Comparison of ENCODE assay signal across 20 mouse cellular contexts in the genomic region with DNA sequence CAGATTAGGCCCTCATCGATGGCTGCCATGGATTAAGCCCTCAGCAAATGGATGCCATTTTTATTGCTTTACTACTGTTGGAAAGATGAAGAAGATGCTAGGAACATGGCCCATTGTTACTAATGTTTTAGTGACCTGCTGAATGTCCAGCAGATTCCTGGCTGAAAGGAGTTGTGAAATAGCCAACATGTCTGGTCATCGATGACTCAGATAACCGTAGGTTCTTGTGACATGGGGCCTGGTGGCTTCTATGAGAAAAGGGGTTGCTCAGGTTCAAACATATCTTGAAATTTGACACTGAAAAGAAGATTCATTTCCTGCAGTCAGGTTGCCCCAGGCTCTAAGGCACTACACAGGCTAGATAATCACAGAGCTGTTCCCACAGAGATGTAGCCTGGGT. TPM values are rescaled to one million over a fixed set of nuclear protein-coding genes. Genes with fewer than 3 reads are reported as not detected.
"Had no signal": no experiment of that assay in that cellular context is flagged by ENCODE, and none has a peak within 500 bp of the region (broad histone marks: within the 10 kb centered on the region; RNA-seq: fewer than 3 reads in every experiment).

No protein-coding gene starts in this region.

- H3K27ac ChIP-seq: kidney, postnatal 0 days; liver, embryonic 14.5 days; midbrain, embryonic 10.5 days; neural tube, embryonic 15.5 days; stomach, embryonic 15.5 days had no signal

- H3K4me3 ChIP-seq: midbrain, embryonic 10.5 days; myocyte; neural tube, embryonic 15.5 days; stomach, embryonic 15.5 days had no signal

- H3K9me3 ChIP-seq: midbrain, embryonic 10.5 days; neural tube, embryonic 15.5 days; stomach, embryonic 15.5 days had no signal

- H3K36me3 ChIP-seq: midbrain, embryonic 10.5 days; neural tube, embryonic 15.5 days; stomach, embryonic 15.5 days had no signal

- H3K27me3 ChIP-seq: neural tube, embryonic 15.5 days; stomach, embryonic 15.5 days had no signal

- H3K4me2 ChIP-seq: lung, embryonic 14.5 days; neural tube, embryonic 15.5 days; stomach, embryonic 15.5 days had no signal

- H3K9ac ChIP-seq: liver, embryonic 14.5 days; lung, embryonic 14.5 days; neural tube, embryonic 15.5 days; stomach, embryonic 15.5 days had no signal

- H3K4me1 ChIP-seq: midbrain, embryonic 10.5 days; neural tube, embryonic 15.5 days; stomach, embryonic 15.5 days had no signal

- DNase-seq: kidney, adult 9 months; kidney, postnatal 36 days; layer of hippocampus, adult 9-11 months; lung, embryonic 14.5 days; lung, postnatal 10 days; lung, postnatal 4 days; midbrain, embryonic 14.5 days; right cerebral cortex, postnatal 14 days; thymus, adult 2 months; thymus, postnatal 25 days had no signal

RNA-seq across cellular contexts. Expression of a gene that starts 7.0 kb away (rescaled TPM):
- total RNA-seq: layer of hippocampus, adult 18-20 months; left cerebral cortex, postnatal 36 days; megakaryocyte, adult 5-6 weeks had no signal
- polyA plus RNA-seq: lung, embryonic 14.5 days; midbrain, embryonic 14.5 days; myocyte; neural tube, embryonic 15.5 days; urinary bladder, adult 2 months had no signal

RNA-seq across cellular contexts. Expression of a gene that starts 45.2 kb away (rescaled TPM):
- total RNA-seq: megakaryocyte, adult 5-6 weeks had no signal
- polyA plus RNA-seq: myocyte; thymus, adult 2 months had no signal
